Mouse (Mus musculus) thymus, adult 2 months (tissue): Measurements from ENCODE around the gene Kif2a.

ENCODE experiments used
- CTCF ChIP-seq: fragments of 200-500 bp; IDR thresholded peaks from 2 replicates; pipeline ENCODE4 v1.5.1; 2012; ENCODE audit warnings: mild to moderate bottlenecking, control low read depth, low read length, moderate library complexity, borderline replicate concordance; ENCODE audit not compliant: control insufficient read depth, poor library complexity, insufficient read depth; ENCODE audit errors: extremely low read depth
- POLR2A ChIP-seq: fragments of 200-500 bp; IDR thresholded peaks from 2 replicates; pipeline ENCODE4 v1.6.1; 2012; ENCODE audit warnings: mild to moderate bottlenecking, low read length, control low read depth, moderate library complexity; ENCODE audit not compliant: control insufficient read depth, poor library complexity, insufficient read depth; ENCODE audit errors: extremely low read depth

GRCm38 (mm10) chr13:107060098-107060497 is 38.2 kb upstream of the Kif2a start:
- TF ChIP-seq CTCF (no peak), POLR2A (no peak)
